Mouse (Mus musculus): ENCODE measurements around the gene Mt4. TPM values are rescaled to one million over a fixed set of nuclear protein-coding genes. Genes with fewer than 3 reads are reported as not detected.

The Mt4 gene
- polyA plus RNA-seq, 1 experiment: not detected

- H3K4me3 ChIP-seq (replicated peaks; ENCODE audit: control insufficient read depth, low read depth, low read length): no peak overlapping the region
Measured at GRCm38 (mm10) chr8:94167244-94167643, 30.2 kb downstream of the Mt4 start.

GRCm38 (mm10) chr8:94169547-94169946 is 32.5 kb downstream of the Mt4 start:
- TF ChIP-seq POLR2A (IDR thresholded peaks at IDR 0.05; ENCODE audit: borderline replicate concordance, control insufficient read depth, low read depth, low read length) (no peak), CTCF (IDR thresholded peaks at IDR 0.05; ENCODE audit: control insufficient read depth, insufficient read depth, low read length) (no peak)
- 59% methylated on average over 5 of the region's 5 CpGs for WGBS
- Histone ChIP-seq H3K4me3 (replicated peaks; ENCODE audit: control insufficient read depth, low read depth, low read length) (no peak overlapping the region), H3K4me1 (ENCODE audit: control insufficient read depth, insufficient read depth, low read length) (no peaks in the 10 kb centered on the region; the same call in 1 of the 2 replicates), H3K27ac (ENCODE audit: control insufficient read depth, insufficient read depth, low read depth, low read length, poor library complexity) (no peak overlapping the region)

More at GRCm38 (mm10) chr8:94167244-94167643, 30.2 kb downstream of the Mt4 start:
- no peak overlapping the region for H3K27ac ChIP-seq (ENCODE audit: control insufficient read depth, insufficient read depth, low read depth, low read length, poor library complexity)
- 4% methylated on average over 6 of the region's 6 CpGs for WGBS
- no peaks in the 10 kb centered on the region; the same call in 1 of the 2 replicates for H3K4me1 ChIP-seq (ENCODE audit: control insufficient read depth, insufficient read depth, low read length)
- no peak for TF ChIP-seq POLR2A (IDR thresholded peaks at IDR 0.05; ENCODE audit: borderline replicate concordance, control insufficient read depth, low read depth, low read length)
- TF ChIP-seq CTCF (IDR thresholded peaks at IDR 0.05; ENCODE audit: control insufficient read depth, insufficient read depth, low read length): peak; percentile 89

DNA sequence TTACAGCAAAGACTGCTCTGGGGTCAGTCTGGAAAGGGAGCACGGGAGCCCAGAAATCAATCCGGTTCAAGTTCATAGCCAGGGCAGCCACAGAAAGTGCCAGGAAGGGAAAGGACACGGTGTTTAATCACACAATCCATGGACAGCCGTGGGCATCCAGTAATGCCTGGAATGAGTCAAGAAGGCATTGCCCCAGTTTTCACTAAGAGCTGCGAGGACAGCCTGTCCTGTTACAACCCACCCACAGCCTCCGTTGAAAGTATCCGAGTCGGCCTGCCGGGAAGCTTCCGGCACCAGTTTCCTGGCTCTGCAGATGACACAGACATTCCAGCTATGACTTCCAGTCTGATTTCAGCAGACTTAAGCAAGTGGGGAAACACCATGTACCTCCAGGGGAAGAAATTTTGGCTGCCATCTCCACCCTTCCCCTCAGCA is 34.3 kb downstream of the Mt4 start:
- WGBS: 31% methylated on average over 10 of the region's 10 CpGs
- TF ChIP-seq CTCF (IDR thresholded peaks at IDR 0.05; ENCODE audit: control insufficient read depth, insufficient read depth, low read length): no peak
- TF ChIP-seq POLR2A (IDR thresholded peaks at IDR 0.05; ENCODE audit: borderline replicate concordance, control insufficient read depth, low read depth, low read length): no peak
- no peaks in the 10 kb centered on the region; the same call in 1 of the 2 replicates for H3K4me1 ChIP-seq (ENCODE audit: control insufficient read depth, insufficient read depth, low read length)
- H3K27ac ChIP-seq (ENCODE audit: control insufficient read depth, insufficient read depth, low read depth, low read length, poor library complexity): no peak overlapping the region
- no peak overlapping the region for H3K4me3 ChIP-seq (replicated peaks; ENCODE audit: control insufficient read depth, low read depth, low read length)

GRCm38 (mm10) chr8:94172075-94172808 is 35.2 kb downstream of the Mt4 start, which contains the start of gene Mt2:
Gene Mt2 (plus strand): TSS chr8:94172664.
- peak within 1 kb of the TSS; percentile 31 for H3K4me3 ChIP-seq (replicated peaks; ENCODE audit: control insufficient read depth, low read depth, low read length)
- TF ChIP-seq CTCF (IDR thresholded peaks at IDR 0.05; ENCODE audit: control insufficient read depth, insufficient read depth, low read length) (no peak), POLR2A (IDR thresholded peaks at IDR 0.05; ENCODE audit: borderline replicate concordance, control insufficient read depth, low read depth, low read length) (no peak)
- H3K27ac ChIP-seq (ENCODE audit: control insufficient read depth, insufficient read depth, low read depth, low read length, poor library complexity): no peak within 1 kb of the TSS
- H3K4me1 ChIP-seq (ENCODE audit: control insufficient read depth, insufficient read depth, low read length): no peaks in the 10 kb centered on the region; the same call in 1 of the 2 replicates
- WGBS: under 1% methylated on average over 56 of the region's 56 CpGs

DNA sequence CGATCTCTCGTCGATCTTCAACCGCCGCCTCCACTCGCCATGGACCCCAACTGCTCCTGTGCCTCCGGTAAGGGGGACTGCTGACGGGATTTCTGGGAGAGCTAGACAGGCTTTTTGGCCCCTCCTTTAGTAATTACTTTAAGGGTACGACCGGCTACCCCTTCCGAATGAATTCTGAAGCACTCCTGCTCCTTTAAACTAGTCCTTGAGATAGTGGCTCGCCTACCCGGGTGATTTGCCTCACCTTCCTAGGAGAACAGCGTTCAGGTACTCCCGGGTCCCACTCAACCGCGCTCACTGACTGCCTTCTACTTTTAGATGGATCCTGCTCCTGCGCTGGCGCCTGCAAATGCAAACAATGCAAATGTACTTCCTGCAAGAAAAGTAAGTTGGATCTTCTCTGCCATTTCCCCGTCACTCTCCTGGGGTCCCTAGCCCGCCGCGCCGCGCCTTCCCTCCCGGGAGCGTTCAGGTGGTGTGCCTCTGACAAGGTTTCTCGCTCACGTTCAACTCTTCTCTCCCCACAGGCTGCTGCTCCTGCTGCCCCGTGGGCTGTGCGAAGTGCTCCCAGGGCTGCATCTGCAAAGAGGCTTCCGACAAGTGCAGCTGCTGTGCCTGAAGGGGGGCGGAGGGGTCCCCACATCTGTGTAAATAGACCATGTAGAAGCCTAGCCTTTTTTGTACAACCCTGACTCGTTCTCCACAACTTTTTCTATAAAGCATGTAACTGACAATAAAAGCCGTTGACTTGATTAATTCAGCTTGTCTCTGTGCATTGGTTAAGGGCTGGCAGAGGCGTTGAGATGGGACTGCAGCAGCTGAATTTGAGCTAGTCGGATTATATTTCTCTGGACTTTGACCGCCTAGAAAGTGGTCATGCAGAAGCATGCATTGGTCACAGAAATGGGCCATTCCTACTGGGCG is 36.1 kb downstream of the Mt4 start:
- peak overlapping the region; percentile 24 for H3K4me3 ChIP-seq (replicated peaks; ENCODE audit: control insufficient read depth, low read depth, low read length)
- WGBS: 3% methylated on average over 39 of the region's 39 CpGs
- TF ChIP-seq CTCF (IDR thresholded peaks at IDR 0.05; ENCODE audit: control insufficient read depth, insufficient read depth, low read length): no peak
- TF ChIP-seq POLR2A (IDR thresholded peaks at IDR 0.05; ENCODE audit: borderline replicate concordance, control insufficient read depth, low read depth, low read length): no peak
- no peaks in the 10 kb centered on the region; the same call in 1 of the 2 replicates for H3K4me1 ChIP-seq (ENCODE audit: control insufficient read depth, insufficient read depth, low read length)
- H3K27ac ChIP-seq (ENCODE audit: control insufficient read depth, insufficient read depth, low read depth, low read length, poor library complexity): no peak overlapping the region

GRCm38 (mm10) chr8:94173848-94174403 is 36.9 kb downstream of the Mt4 start:
- Histone ChIP-seq H3K4me3 (replicated peaks; ENCODE audit: control insufficient read depth, low read depth, low read length) (no peak overlapping the region), H3K27ac (ENCODE audit: control insufficient read depth, insufficient read depth, low read depth, low read length, poor library complexity) (no peak overlapping the region), H3K4me1 (ENCODE audit: control insufficient read depth, insufficient read depth, low read length) (no peaks in the 10 kb centered on the region; the same call in 1 of the 2 replicates)
- no peak for TF ChIP-seq CTCF (IDR thresholded peaks at IDR 0.05; ENCODE audit: control insufficient read depth, insufficient read depth, low read length)
- TF ChIP-seq POLR2A (IDR thresholded peaks at IDR 0.05; ENCODE audit: borderline replicate concordance, control insufficient read depth, low read depth, low read length): no peak
- 48% methylated on average over 11 of the region's 11 CpGs for WGBS

DNA sequence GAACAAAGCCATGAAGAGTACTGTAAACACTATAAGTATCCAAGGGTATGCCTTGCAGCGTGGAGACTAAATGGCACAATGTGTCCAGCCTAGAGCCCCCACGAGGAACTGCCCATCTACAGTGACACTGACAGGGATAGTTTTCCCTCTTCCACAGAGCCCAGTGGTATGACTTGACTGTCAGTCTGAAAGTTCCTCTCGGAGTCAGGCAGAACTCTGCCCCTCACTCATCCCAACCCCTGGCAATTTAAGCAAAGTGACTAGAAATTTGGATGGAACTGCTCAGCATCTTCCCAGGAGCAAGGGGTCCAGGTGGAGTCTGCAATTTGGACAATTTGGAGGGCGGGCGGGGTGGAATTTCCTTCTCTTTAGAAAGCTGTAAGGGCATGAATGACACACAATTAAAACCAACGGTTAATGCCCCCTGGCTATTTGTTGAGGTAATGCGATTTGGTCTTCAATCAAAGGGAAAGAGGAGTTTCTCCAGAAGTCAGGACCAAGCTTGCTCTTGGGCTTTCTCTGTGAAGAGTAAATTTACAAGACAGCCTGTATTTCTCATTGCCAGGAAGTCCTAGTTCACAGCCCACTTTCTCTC is 37.7 kb downstream of the Mt4 start:
- Histone ChIP-seq H3K4me1 (ENCODE audit: control insufficient read depth, insufficient read depth, low read length) (no peaks in the 10 kb centered on the region; the same call in 1 of the 2 replicates), H3K27ac (ENCODE audit: control insufficient read depth, insufficient read depth, low read depth, low read length, poor library complexity) (no peak overlapping the region), H3K4me3 (replicated peaks; ENCODE audit: control insufficient read depth, low read depth, low read length) (no peak overlapping the region)
- WGBS: 34% methylated on average over 7 of the region's 7 CpGs
- TF ChIP-seq POLR2A (IDR thresholded peaks at IDR 0.05; ENCODE audit: borderline replicate concordance, control insufficient read depth, low read depth, low read length) (no peak), CTCF (IDR thresholded peaks at IDR 0.05; ENCODE audit: control insufficient read depth, insufficient read depth, low read length) (no peak)
